ENCODE assay signal across 8 mouse cellular contexts in the genomic region with DNA sequence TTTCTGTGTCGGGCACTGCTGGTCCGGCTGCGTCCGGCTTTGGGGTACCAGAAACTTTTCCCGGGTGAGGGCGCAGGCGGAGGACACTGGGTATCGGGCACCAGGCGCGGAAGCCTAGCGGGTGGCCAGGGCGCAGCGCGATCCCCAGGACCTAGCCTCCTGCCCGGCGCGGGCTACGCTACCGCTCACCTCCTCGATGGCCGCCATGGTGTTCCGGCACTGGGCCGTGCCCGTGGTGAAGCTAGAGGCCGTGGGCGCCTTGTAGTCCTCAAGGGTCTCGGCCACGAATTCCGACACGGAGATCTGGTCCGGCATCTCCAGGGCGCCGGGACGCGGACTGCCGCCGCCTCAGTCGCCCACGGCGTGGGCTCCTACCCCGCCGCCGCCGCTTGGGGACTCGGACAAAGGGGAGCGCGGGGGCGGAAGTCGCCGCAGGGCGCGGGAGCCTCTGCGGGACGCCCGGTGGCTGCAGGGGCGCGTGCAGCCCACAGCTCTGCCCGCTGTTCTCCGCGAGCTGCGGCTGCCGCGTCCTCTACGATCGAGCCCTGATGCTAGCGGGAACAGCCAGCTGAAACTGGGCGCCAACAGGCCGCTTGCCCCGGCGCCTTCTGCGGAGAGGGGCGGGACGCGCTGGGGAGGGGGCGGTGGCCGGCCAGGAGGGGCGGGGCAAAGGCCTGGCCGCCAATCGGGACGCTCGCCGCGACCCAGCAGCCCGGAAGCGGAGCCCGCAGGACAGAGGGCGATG.
DNase-seq lines count a peak whose midpoint lies in the region; ATAC-seq and TF ChIP-seq lines count a peak whose summit lies in the region.
"Not testable (repeated sequence)": the region's sequence is repeated elsewhere in the genome, so short reads cannot be mapped to it uniquely, and the experiment has no call there.

No protein-coding gene starts in this region.

- H3K9ac ChIP-seq in forebrain, embryonic 11.5 days (ENCODE audit: low read length), result peak overlapping the region; percentile 88
- H3K9ac ChIP-seq in heart, embryonic 16.5 days (ENCODE audit: low read length), result peak overlapping the region; percentile 93
- H3K9ac ChIP-seq in liver, embryonic 14.5 days (replicated peaks), result peak overlapping the region; percentile 61
- H3K9ac ChIP-seq in neural tube, embryonic 11.5 days (ENCODE audit: low read length), result peak overlapping the region; percentile 83
- H3K9ac ChIP-seq in stomach, embryonic 14.5 days (replicated peaks; ENCODE audit: low read depth, low read length), result peak overlapping the region; percentile 66

- TF ChIP-seq CTCF in liver, embryonic 14.5 days (IDR thresholded peaks at IDR 0.05; ENCODE audit: low read depth), result peak; percentile 1; the same call in 1 of the 2 replicates

- TF ChIP-seq EP300 in liver, embryonic 14.5 days (IDR thresholded peaks at IDR 0.05; ENCODE audit: low read depth), result not testable (repeated sequence)

- peak overlapping the region; percentile 42 for H3K4me2 ChIP-seq in forebrain, embryonic 11.5 days (ENCODE audit: low read depth, low read length, severe bottlenecking)
- peak overlapping the region; percentile 57 for H3K4me2 ChIP-seq in heart, embryonic 16.5 days (ENCODE audit: low read depth, low read length)
- peak overlapping the region; percentile 72 for H3K4me2 ChIP-seq in liver, embryonic 14.5 days (ENCODE audit: low read depth)
- H3K4me2 ChIP-seq in neural tube, embryonic 11.5 days (ENCODE audit: low read depth), result peak overlapping the region; percentile 21
- H3K4me2 ChIP-seq in stomach, embryonic 14.5 days (replicated peaks; ENCODE audit: low read depth, low read length), result peak overlapping the region; percentile 15

- H3K4me1 ChIP-seq in forebrain, embryonic 11.5 days (replicated peaks; ENCODE audit: control insufficient read depth, insufficient read depth, low read length); heart, embryonic 16.5 days (ENCODE audit: control insufficient read depth, insufficient read depth, low read length); liver, embryonic 14.5 days (replicated peaks; ENCODE audit: control insufficient read depth in 2 of 2, insufficient read depth in 2 of 2, low read length in 1 of 2); neural tube, embryonic 11.5 days (ENCODE audit: control insufficient read depth, insufficient read depth, low read length); stomach, embryonic 14.5 days (ENCODE audit: control insufficient read depth, insufficient read depth, low read length): not testable (repeated sequence)

- H3K9me3 ChIP-seq in forebrain, embryonic 11.5 days (ENCODE audit: control insufficient read depth, low read length); heart, embryonic 16.5 days (replicated peaks; ENCODE audit: control insufficient read depth, low read length); liver, embryonic 14.5 days (ENCODE audit: control insufficient read depth, low read length); neural tube, embryonic 11.5 days (ENCODE audit: control insufficient read depth, low read length): not testable (repeated sequence)
- peaks cover 12% of the 10 kb centered on the region for H3K9me3 ChIP-seq in stomach, embryonic 14.5 days (ENCODE audit: control insufficient read depth, low read depth, low read length)

- WGBS in forebrain, embryonic 11.5 days, result under 1% methylated on average over 75 of the region's 87 CpGs
- under 1% methylated on average over 56 of the region's 87 CpGs for WGBS in heart, embryonic 16.5 days
- under 1% methylated on average over 84 of the region's 87 CpGs for WGBS in liver, embryonic 14.5 days (ENCODE audit: insufficient replicate concordance)
- WGBS in neural tube, embryonic 11.5 days, result under 1% methylated on average over 65 of the region's 87 CpGs
- under 1% methylated on average over 66 of the region's 87 CpGs for WGBS in stomach, embryonic 14.5 days

- not testable (repeated sequence) for H3K27me3 ChIP-seq in forebrain, embryonic 11.5 days (ENCODE audit: control insufficient read depth, insufficient read depth, low read length); heart, embryonic 16.5 days (ENCODE audit: control insufficient read depth, insufficient read depth, low read length); liver, embryonic 14.5 days (ENCODE audit: control insufficient read depth, insufficient read depth, low read length); neural tube, embryonic 11.5 days (ENCODE audit: control insufficient read depth, insufficient read depth, low read length); stomach, embryonic 14.5 days (ENCODE audit: control insufficient read depth, insufficient read depth, low read length)

- H3K4me3 ChIP-seq in forebrain, embryonic 11.5 days (ENCODE audit: low read depth, low read length), result peak overlapping the region; percentile 73
- peak overlapping the region; percentile 91 for H3K4me3 ChIP-seq in heart, embryonic 16.5 days (ENCODE audit: low read length)
- H3K4me3 ChIP-seq in liver, embryonic 14.5 days (ENCODE audit: insufficient read depth in 1 of 2, low read depth in 2 of 2, low read length in 2 of 2), result peak overlapping the region; percentile 78 to 84
- H3K4me3 ChIP-seq in neural tube, embryonic 11.5 days (ENCODE audit: low read depth, low read length), result peak overlapping the region; percentile 60
- H3K4me3 ChIP-seq in stomach, embryonic 14.5 days (ENCODE audit: low read depth, low read length), result peak overlapping the region; percentile 62

- peak; percentile 58 to 64 for DNase-seq in B cell, adult 2 months
- peak; percentile 43 for DNase-seq in brain, embryonic 18.5 days (ENCODE audit: low read depth, low spot score)
- DNase-seq in forebrain, embryonic 11.5 days (ENCODE audit: low spot score), result peak; percentile 91
- DNase-seq in kidney, postnatal 10 days, result peak; percentile 84
- peak in 1 of 3 experiments; percentile 28 for DNase-seq in liver, embryonic 14.5 days (ENCODE audit: low read depth in 3 of 3, low spot score in 3 of 3)
- DNase-seq in neural tube, embryonic 11.5 days (ENCODE audit: low spot score), result peak; percentile 87

- peak overlapping the region; percentile 76 for H3K27ac ChIP-seq in forebrain, embryonic 11.5 days (ENCODE audit: low read depth, low read length)
- peak overlapping the region; percentile 92 for H3K27ac ChIP-seq in heart, embryonic 16.5 days (ENCODE audit: low read length)
- H3K27ac ChIP-seq in liver, embryonic 14.5 days, result not testable (repeated sequence)
- peak overlapping the region; percentile 88 for H3K27ac ChIP-seq in neural tube, embryonic 11.5 days (ENCODE audit: low read depth, low read length)
- peak overlapping the region; percentile 90 for H3K27ac ChIP-seq in stomach, embryonic 14.5 days (ENCODE audit: low read length)

- not testable (repeated sequence) for H3K36me3 ChIP-seq in forebrain, embryonic 11.5 days (ENCODE audit: control insufficient read depth, insufficient read depth, low read length); heart, embryonic 16.5 days (ENCODE audit: control insufficient read depth, insufficient read depth); liver, embryonic 14.5 days (replicated peaks; ENCODE audit: control insufficient read depth, insufficient read depth, low read depth); neural tube, embryonic 11.5 days (ENCODE audit: control insufficient read depth, insufficient read depth, low read length); stomach, embryonic 14.5 days (ENCODE audit: control insufficient read depth, insufficient read depth, low read length)

- peak; percentile 100 for ATAC-seq in forebrain, embryonic 11.5 days (replicated peaks; ENCODE audit: low FRiP score)
- ATAC-seq in heart, embryonic 16.5 days (replicated peaks; ENCODE audit: extremely low read depth, insufficient read depth, low FRiP score), result peak; percentile 100
- peak; percentile 99 for ATAC-seq in liver, embryonic 14.5 days (ENCODE audit: insufficient read depth)
- ATAC-seq in neural tube, embryonic 11.5 days (ENCODE audit: insufficient read depth, low FRiP score, low TSS enrichment), result peak; percentile 100
- ATAC-seq in stomach, embryonic 14.5 days (ENCODE audit: insufficient number of reproducible peaks, insufficient read depth, low FRiP score, low read depth), result peak; percentile 100

Comparison
In these comparisons a context has a peak if more than half of its experiments do, and no peak if none do; other contexts are left out.
1. H3K4me2 ChIP-seq: peak in every context shown above with its lines; median percentile 72 in liver, embryonic 14.5 days; 57 in heart, embryonic 16.5 days; 42 in forebrain, embryonic 11.5 days; 21 in neural tube, embryonic 11.5 days; 15 in stomach, embryonic 14.5 days.